Mouse (Mus musculus): ENCODE results near the gene Atp10b. TPM values are rescaled to one million over a fixed set of nuclear protein-coding genes. Genes with fewer than 3 reads are reported as not detected.

Atp10b gene
- polyA plus RNA-seq, 1 experiment from 2014 or later: 0.90 TPM

GRCm38 (mm10) chr11:43236360-43237039 is 86.8 kb downstream of the Atp10b start:
- Histone ChIP-seq H3K36me3 (ENCODE audit: insufficient read depth, low read length) (no peaks in the 10 kb centered on the region), H3K27me3 (ENCODE audit: insufficient read depth, low read length) (no peaks in the 10 kb centered on the region), H3K4me3 (ENCODE audit: low read length) (no peak overlapping the region), H3K9me3 (ENCODE audit: low read length) (no peaks in the 10 kb centered on the region), H3K27ac (ENCODE audit: low read length) (no peak overlapping the region), H3K4me1 (ENCODE audit: insufficient read depth, low read length) (no peaks in the 10 kb centered on the region), H3K9ac (replicated peaks; ENCODE audit: low read length) (no peak overlapping the region), H3K4me2 (replicated peaks; ENCODE audit: low read depth, low read length) (no peak overlapping the region)
- ATAC-seq (ENCODE audit: low FRiP score, low TSS enrichment): no peak
- WGBS: 84% methylated on average over 8 of the region's 8 CpGs

GRCm38 (mm10) chr11:43239804-43240203 is 90.1 kb downstream of the Atp10b start:
- Histone ChIP-seq H3K27me3 (ENCODE audit: insufficient read depth, low read length) (no peaks in the 10 kb centered on the region), H3K4me1 (ENCODE audit: insufficient read depth, low read length) (no peaks in the 10 kb centered on the region), H3K4me2 (replicated peaks; ENCODE audit: low read depth, low read length) (no peak overlapping the region), H3K9me3 (ENCODE audit: low read length) (no peaks in the 10 kb centered on the region), H3K36me3 (ENCODE audit: insufficient read depth, low read length) (no peaks in the 10 kb centered on the region), H3K27ac (ENCODE audit: low read length) (no peak overlapping the region), H3K4me3 (ENCODE audit: low read length) (no peak overlapping the region), H3K9ac (replicated peaks; ENCODE audit: low read length) (no peak overlapping the region)
- ATAC-seq (ENCODE audit: low FRiP score, low TSS enrichment): no peak
- 97% methylated on average over 8 of the region's 8 CpGs for WGBS

GRCm38 (mm10) chr11:43253034-43253433 is 103.4 kb downstream of the Atp10b start:
- Histone ChIP-seq H3K9me3 (ENCODE audit: low read length) (no peaks in the 10 kb centered on the region), H3K27ac (ENCODE audit: low read length) (no peak overlapping the region), H3K9ac (replicated peaks; ENCODE audit: low read length) (no peak overlapping the region), H3K27me3 (ENCODE audit: insufficient read depth, low read length) (no peaks in the 10 kb centered on the region), H3K4me1 (ENCODE audit: insufficient read depth, low read length) (peaks cover 3% of the 10 kb centered on the region), H3K36me3 (ENCODE audit: insufficient read depth, low read length) (no peaks in the 10 kb centered on the region), H3K4me3 (ENCODE audit: low read length) (no peak overlapping the region), H3K4me2 (replicated peaks; ENCODE audit: low read depth, low read length) (no peak overlapping the region)
- 24% methylated on average over 6 of the region's 6 CpGs for WGBS
- ATAC-seq (ENCODE audit: low FRiP score, low TSS enrichment): peak; percentile 79

GRCm38 (mm10) chr11:43255262-43255661 is 105.6 kb downstream of the Atp10b start:
- H3K4me3 ChIP-seq (ENCODE audit: low read length): no peak overlapping the region

GRCm38 (mm10) chr11:43257291-43257690 is 107.6 kb downstream of the Atp10b start:
- Histone ChIP-seq H3K4me3 (ENCODE audit: low read length) (no peak overlapping the region), H3K4me2 (replicated peaks; ENCODE audit: low read depth, low read length) (no peak overlapping the region), H3K9ac (replicated peaks; ENCODE audit: low read length) (no peak overlapping the region), H3K27me3 (ENCODE audit: insufficient read depth, low read length) (no peaks in the 10 kb centered on the region), H3K9me3 (ENCODE audit: low read length) (no peaks in the 10 kb centered on the region), H3K4me1 (ENCODE audit: insufficient read depth, low read length) (peaks cover 5% of the 10 kb centered on the region), H3K27ac (ENCODE audit: low read length) (0 out of 2 replicates have a peak overlapping the region, but pooled peaks have one; percentile 12), H3K36me3 (ENCODE audit: insufficient read depth, low read length) (no peaks in the 10 kb centered on the region)
- peak; percentile 72 for ATAC-seq (ENCODE audit: low FRiP score, low TSS enrichment)
- WGBS: 38% methylated on average over 3 of the region's 3 CpGs

More at GRCm38 (mm10) chr11:43255262-43255661, 105.6 kb downstream of the Atp10b start:
- H3K4me2 ChIP-seq (replicated peaks; ENCODE audit: low read depth, low read length): no peak overlapping the region
- 84% methylated on average over 4 of the region's 4 CpGs for WGBS
- H3K36me3 ChIP-seq (ENCODE audit: insufficient read depth, low read length): no peaks in the 10 kb centered on the region
- H3K27ac ChIP-seq (ENCODE audit: low read length): no peak overlapping the region
- H3K9ac ChIP-seq (replicated peaks; ENCODE audit: low read length): no peak overlapping the region
- H3K27me3 ChIP-seq (ENCODE audit: insufficient read depth, low read length): no peaks in the 10 kb centered on the region
- no peaks in the 10 kb centered on the region for H3K9me3 ChIP-seq (ENCODE audit: low read length)
- peaks cover 5% of the 10 kb centered on the region for H3K4me1 ChIP-seq (ENCODE audit: insufficient read depth, low read length)
- ATAC-seq (ENCODE audit: low FRiP score, low TSS enrichment): no peak

GRCm38 (mm10) chr11:43257781-43258180 is 108.1 kb downstream of the Atp10b start:
- no peak overlapping the region for H3K9ac ChIP-seq (replicated peaks; ENCODE audit: low read length)
- peaks cover 5% of the 10 kb centered on the region for H3K4me1 ChIP-seq (ENCODE audit: insufficient read depth, low read length)
- H3K4me3 ChIP-seq (ENCODE audit: low read length): no peak overlapping the region
- ATAC-seq (ENCODE audit: low FRiP score, low TSS enrichment): peak; percentile 89
- peak overlapping the region; percentile 71; the same call in 1 of the 2 replicates for H3K27ac ChIP-seq (ENCODE audit: low read length)
- WGBS: 29% methylated on average over 7 of the region's 7 CpGs
- H3K27me3 ChIP-seq (ENCODE audit: insufficient read depth, low read length): no peaks in the 10 kb centered on the region
- no peak overlapping the region for H3K4me2 ChIP-seq (replicated peaks; ENCODE audit: low read depth, low read length)
- H3K36me3 ChIP-seq (ENCODE audit: insufficient read depth, low read length): no peaks in the 10 kb centered on the region
- H3K9me3 ChIP-seq (ENCODE audit: low read length): no peaks in the 10 kb centered on the region

GRCm38 (mm10) chr11:43263548-43264218 is 114.0 kb downstream of the Atp10b start:
- Histone ChIP-seq H3K36me3 (ENCODE audit: insufficient read depth, low read length) (no peaks in the 10 kb centered on the region), H3K27ac (ENCODE audit: low read length) (no peak overlapping the region), H3K9me3 (ENCODE audit: low read length) (no peaks in the 10 kb centered on the region), H3K27me3 (ENCODE audit: insufficient read depth, low read length) (no peaks in the 10 kb centered on the region), H3K4me3 (ENCODE audit: low read length) (no peak overlapping the region), H3K4me2 (replicated peaks; ENCODE audit: low read depth, low read length) (no peak overlapping the region), H3K9ac (replicated peaks; ENCODE audit: low read length) (no peak overlapping the region), H3K4me1 (ENCODE audit: insufficient read depth, low read length) (no peaks in the 10 kb centered on the region)
- 41% methylated on average over 3 of the region's 3 CpGs for WGBS
- peak; percentile 69; the same call in 1 of the 2 replicates for ATAC-seq (ENCODE audit: low FRiP score, low TSS enrichment)

- 90% methylated on average over 3 of the region's 3 CpGs for whole genome bisulfite sequencing
- no peaks in the 10 kb centered on the region for H3K4me1 ChIP-seq (ENCODE audit: insufficient read depth, low read length)
- ATAC-seq (ENCODE audit: low FRiP score, low TSS enrichment): no peak
- no peaks in the 10 kb centered on the region for H3K27me3 ChIP-seq (ENCODE audit: insufficient read depth, low read length)
- H3K4me3 ChIP-seq (ENCODE audit: low read length): no peak overlapping the region
- H3K4me2 ChIP-seq (replicated peaks; ENCODE audit: low read depth, low read length): no peak overlapping the region
- no peaks in the 10 kb centered on the region for H3K36me3 ChIP-seq (ENCODE audit: insufficient read depth, low read length)
- no peak overlapping the region for H3K9ac ChIP-seq (replicated peaks; ENCODE audit: low read length)
- no peak overlapping the region for H3K27ac ChIP-seq (ENCODE audit: low read length)
- no peaks in the 10 kb centered on the region for H3K9me3 ChIP-seq (ENCODE audit: low read length)
Measured at GRCm38 (mm10) chr11:43267505-43267904, 117.8 kb downstream of the Atp10b start.

- no peaks in the 10 kb centered on the region for H3K27me3 ChIP-seq (ENCODE audit: insufficient read depth, low read length)
- no peak for ATAC-seq (ENCODE audit: low FRiP score, low TSS enrichment)
- WGBS: 80% methylated on average over 6 of the region's 6 CpGs
- no peak overlapping the region for H3K4me3 ChIP-seq (ENCODE audit: low read length)
- H3K9ac ChIP-seq (replicated peaks; ENCODE audit: low read length): no peak overlapping the region
- H3K4me2 ChIP-seq (replicated peaks; ENCODE audit: low read depth, low read length): no peak overlapping the region
- no peaks in the 10 kb centered on the region for H3K36me3 ChIP-seq (ENCODE audit: insufficient read depth, low read length)
- H3K9me3 ChIP-seq (ENCODE audit: low read length): no peaks in the 10 kb centered on the region
- no peaks in the 10 kb centered on the region for H3K4me1 ChIP-seq (ENCODE audit: insufficient read depth, low read length)
- no peak overlapping the region for H3K27ac ChIP-seq (ENCODE audit: low read length)
Measured at GRCm38 (mm10) chr11:43269503-43270255, 120.0 kb downstream of the Atp10b start.

Data from kidney, embryonic 16.5 days (tissue).